Mouse (Mus musculus): ENCODE data around the gene Dppa5a. TPM values are rescaled to one million over a fixed set of nuclear protein-coding genes. Genes with fewer than 3 reads are reported as not detected.
"Not testable (repeated sequence)": the region's sequence is repeated elsewhere in the genome, so short reads cannot be mapped to it uniquely, and the experiment has no call there.

Dppa5a gene
- polyA plus RNA-seq, 1 experiment from 2014 or later = 2.8 TPM

DNA sequence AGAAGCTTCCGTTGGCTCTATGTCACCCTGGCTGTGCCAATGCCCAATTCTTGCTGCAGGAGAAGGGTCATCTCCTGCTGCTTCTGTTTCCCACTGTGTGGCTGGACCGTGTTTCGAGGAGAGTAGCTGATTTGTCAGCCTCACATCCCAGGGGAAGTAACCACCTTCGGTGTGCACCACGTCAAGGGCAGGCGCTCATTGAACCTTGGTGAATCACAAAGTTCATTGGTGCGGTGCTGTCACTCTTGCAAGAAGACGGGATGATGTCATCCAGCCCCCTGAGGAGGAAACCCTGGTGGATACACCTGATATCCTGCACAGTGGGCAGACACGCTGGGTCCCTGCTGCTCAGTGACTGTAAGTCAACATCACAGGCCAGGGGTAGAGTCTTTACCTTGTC lies 24.9 kb downstream of the Dppa5a start:
- H3K4me2 ChIP-seq (ENCODE audit: low read length); DNase-seq (ENCODE audit: low spot score); H3K36me3 ChIP-seq (ENCODE audit: control insufficient read depth, insufficient read depth, low read length); H3K9me3 ChIP-seq (replicated peaks; ENCODE audit: control insufficient read depth, low read length); H3K4me1 ChIP-seq (ENCODE audit: control insufficient read depth, insufficient read depth, low read length); H3K27me3 ChIP-seq (replicated peaks; ENCODE audit: control insufficient read depth, insufficient read depth, low read length); ATAC-seq; H3K9ac ChIP-seq (ENCODE audit: low read length); H3K4me3 ChIP-seq (ENCODE audit: low read depth, low read length); H3K27ac ChIP-seq (ENCODE audit: low read depth, low read length): not testable (repeated sequence)
- WGBS = 88% methylated on average over 9 of the region's 9 CpGs

DNA sequence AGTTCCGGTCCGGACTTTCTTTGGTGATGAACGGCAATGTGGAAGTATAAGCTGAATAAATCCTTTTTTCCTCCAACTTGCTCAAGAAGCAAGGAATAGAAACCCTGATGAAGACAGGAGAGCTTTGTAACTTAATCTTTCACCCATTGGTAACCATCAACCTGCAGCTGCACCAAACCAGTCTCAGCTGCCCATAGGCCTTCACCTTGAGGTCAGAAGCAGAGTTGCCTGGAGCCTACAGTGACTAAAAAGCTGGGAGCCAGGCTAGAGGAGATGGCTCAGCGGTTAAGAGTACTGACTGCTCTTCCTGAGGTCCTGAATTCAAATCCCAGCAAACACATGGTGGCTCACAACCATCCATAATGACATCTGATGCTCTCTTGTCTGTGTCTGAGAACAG lies 25.5 kb downstream of the Dppa5a start:
- H3K36me3 ChIP-seq (ENCODE audit: control insufficient read depth, insufficient read depth, low read length); ATAC-seq; H3K27me3 ChIP-seq (replicated peaks; ENCODE audit: control insufficient read depth, insufficient read depth, low read length); H3K4me2 ChIP-seq (ENCODE audit: low read length); H3K4me1 ChIP-seq (ENCODE audit: control insufficient read depth, insufficient read depth, low read length); H3K27ac ChIP-seq (ENCODE audit: low read depth, low read length); H3K9ac ChIP-seq (ENCODE audit: low read length); DNase-seq (ENCODE audit: low spot score); H3K4me3 ChIP-seq (ENCODE audit: low read depth, low read length); H3K9me3 ChIP-seq (replicated peaks; ENCODE audit: control insufficient read depth, low read length): not testable (repeated sequence)
- WGBS = 91% methylated on average over 4 of the region's 4 CpGs

DNA sequence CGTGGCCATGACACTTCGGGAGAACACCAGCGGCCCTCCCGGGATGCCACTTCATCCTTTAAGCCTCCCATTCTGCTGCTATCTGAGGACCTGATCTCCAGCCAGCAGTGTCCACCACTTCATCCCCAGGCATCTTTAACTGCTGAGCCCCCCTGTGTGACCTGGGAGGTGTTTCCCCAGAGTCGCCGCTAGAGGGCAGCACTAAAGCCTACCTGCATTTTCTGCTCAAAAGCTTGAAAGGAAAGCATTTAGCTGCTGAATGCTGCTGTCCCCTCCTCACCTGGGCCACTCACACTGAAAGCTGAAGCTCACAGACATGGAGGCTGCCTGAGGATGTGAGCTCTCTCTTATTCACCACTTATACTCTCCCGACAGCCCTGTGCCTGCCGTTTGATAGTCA lies 27.7 kb downstream of the Dppa5a start:
- not testable (repeated sequence) for H3K4me3 ChIP-seq (ENCODE audit: low read depth, low read length); H3K27ac ChIP-seq (ENCODE audit: low read depth, low read length); H3K27me3 ChIP-seq (replicated peaks; ENCODE audit: control insufficient read depth, insufficient read depth, low read length); H3K4me2 ChIP-seq (ENCODE audit: low read length); H3K9ac ChIP-seq (ENCODE audit: low read length); H3K9me3 ChIP-seq (replicated peaks; ENCODE audit: control insufficient read depth, low read length); H3K36me3 ChIP-seq (ENCODE audit: control insufficient read depth, insufficient read depth, low read length); H3K4me1 ChIP-seq (ENCODE audit: control insufficient read depth, insufficient read depth, low read length)
- peak; percentile 57 for DNase-seq (ENCODE audit: low spot score)
- ATAC-seq = peak; percentile 37; the same call in 1 of the 2 replicates
- WGBS = 9% methylated on average over 8 of the region's 8 CpGs

DNA sequence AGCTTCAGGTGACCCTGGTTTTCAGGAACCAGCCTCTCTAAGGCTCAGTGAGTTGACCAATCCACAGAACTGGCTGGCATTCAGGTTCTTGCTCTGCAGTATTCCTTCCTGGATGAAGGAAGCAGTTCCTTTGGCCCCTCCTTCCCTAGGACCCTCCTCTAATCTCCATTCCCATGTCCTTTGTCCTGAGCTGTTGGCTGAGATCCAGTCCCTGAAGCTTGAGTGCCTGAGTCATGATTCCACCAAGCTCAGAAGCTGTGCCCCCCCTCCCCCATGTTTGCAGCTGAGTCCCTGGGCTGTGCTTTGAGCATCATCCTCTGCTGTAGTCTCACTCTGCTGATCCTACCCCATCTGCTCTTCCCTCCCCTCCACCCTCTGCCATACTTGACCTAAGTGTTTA lies 30.9 kb downstream of the Dppa5a start:
- not testable (repeated sequence) for ATAC-seq; H3K27ac ChIP-seq (ENCODE audit: low read depth, low read length)

DNA sequence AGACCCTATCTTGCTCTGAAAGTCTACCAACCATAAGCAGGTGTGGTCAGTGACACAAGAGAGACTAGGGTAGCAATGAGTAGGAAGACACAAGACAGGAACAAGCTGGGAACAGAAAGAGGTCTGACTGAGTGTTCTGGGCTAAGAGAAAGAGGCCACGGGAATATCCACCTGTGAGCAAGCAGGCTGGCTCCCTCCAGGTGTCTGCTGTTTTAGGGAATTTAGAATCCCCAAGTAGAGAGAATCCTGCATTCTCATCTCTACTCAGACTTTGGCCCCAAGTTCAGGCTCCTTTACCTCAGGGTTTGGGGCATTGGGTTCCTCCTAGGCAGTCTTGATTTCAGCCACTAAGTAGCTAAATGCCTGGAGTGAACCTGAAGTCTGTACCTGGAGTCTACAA lies 40.7 kb downstream of the Dppa5a start, which contains the start of gene Omt2b:
Gene Omt2b, plus strand, starts transcription at position 301 of the 400 bp plus-strand sequence.
- not testable (repeated sequence) for H3K4me2 ChIP-seq (ENCODE audit: low read length); DNase-seq (ENCODE audit: low spot score); H3K9me3 ChIP-seq (replicated peaks; ENCODE audit: control insufficient read depth, low read length); H3K36me3 ChIP-seq (ENCODE audit: control insufficient read depth, insufficient read depth, low read length); H3K27ac ChIP-seq (ENCODE audit: low read depth, low read length); H3K4me1 ChIP-seq (ENCODE audit: control insufficient read depth, insufficient read depth, low read length); H3K9ac ChIP-seq (ENCODE audit: low read length); H3K4me3 ChIP-seq (ENCODE audit: low read depth, low read length); ATAC-seq; H3K27me3 ChIP-seq (replicated peaks; ENCODE audit: control insufficient read depth, insufficient read depth, low read length)
- WGBS = 83% methylated on average over 1 of the region's 1 CpGs

More for the DNA sequence above, 30.9 kb downstream of the Dppa5a start:
- DNase-seq (ENCODE audit: low spot score) = peak; percentile 34
- not testable (repeated sequence) for H3K4me2 ChIP-seq (ENCODE audit: low read length); H3K36me3 ChIP-seq (ENCODE audit: control insufficient read depth, insufficient read depth, low read length); H3K4me3 ChIP-seq (ENCODE audit: low read depth, low read length); H3K27me3 ChIP-seq (replicated peaks; ENCODE audit: control insufficient read depth, insufficient read depth, low read length); H3K9me3 ChIP-seq (replicated peaks; ENCODE audit: control insufficient read depth, low read length); H3K9ac ChIP-seq (ENCODE audit: low read length); H3K4me1 ChIP-seq (ENCODE audit: control insufficient read depth, insufficient read depth, low read length)

DNA sequence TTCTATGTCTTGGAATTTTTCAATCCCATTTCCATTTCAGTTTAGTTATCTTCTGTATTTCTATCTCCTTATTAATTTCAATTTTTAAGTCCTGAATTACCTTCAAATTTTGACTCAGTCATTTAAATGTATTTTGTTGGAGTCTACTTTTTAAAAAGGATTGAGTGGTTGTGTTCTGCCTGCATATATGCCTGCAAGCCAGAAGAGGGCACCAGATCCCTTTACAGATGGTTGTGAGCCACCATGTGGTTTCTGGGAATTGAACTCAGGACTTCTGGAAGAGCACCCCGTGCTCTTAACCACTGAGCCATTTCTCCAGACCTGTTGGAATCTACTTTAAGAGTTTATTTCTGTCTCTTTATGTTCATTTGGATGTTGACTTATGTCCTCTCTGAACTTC lies 48.5 kb downstream of the Dppa5a start:
- WGBS = 29% methylated on average over 1 of the region's 1 CpGs
- no peak overlapping the region for H3K4me2 ChIP-seq (ENCODE audit: low read length)
- ATAC-seq = no peak
- H3K9me3 ChIP-seq (replicated peaks; ENCODE audit: control insufficient read depth, low read length) = no peaks in the 10 kb centered on the region
- no peak overlapping the region for H3K27ac ChIP-seq (ENCODE audit: low read depth, low read length)
- no peak overlapping the region for H3K4me3 ChIP-seq (ENCODE audit: low read depth, low read length)
- H3K36me3 ChIP-seq (ENCODE audit: control insufficient read depth, insufficient read depth, low read length) = no peaks in the 10 kb centered on the region
- no peaks in the 10 kb centered on the region for H3K27me3 ChIP-seq (replicated peaks; ENCODE audit: control insufficient read depth, insufficient read depth, low read length)
- H3K9ac ChIP-seq (ENCODE audit: low read length) = no peak overlapping the region
- no peaks in the 10 kb centered on the region for H3K4me1 ChIP-seq (ENCODE audit: control insufficient read depth, insufficient read depth, low read length)
- DNase-seq (ENCODE audit: low spot score) = peak; percentile 6

Other genes starting within 250 kb of the Dppa5a start
- 22.2 and 24.1 TPM in 2 replicates for gene Gsta4, start 185.4 kb downstream of the Dppa5a start, polyA plus RNA-seq (2014; fragmentation: Nextera tagmentation; extraction: Ambion mirVana)
- not detected in 2 replicates for gene Gsta1, start 137.5 kb downstream of the Dppa5a start, polyA plus RNA-seq (2014; fragmentation: Nextera tagmentation; extraction: Ambion mirVana)
- not detected in 2 replicates for gene Gm3776, start 111.0 kb downstream of the Dppa5a start, polyA plus RNA-seq (2014; fragmentation: Nextera tagmentation; extraction: Ambion mirVana)
- gene Gm10639, start 78.3 kb downstream of the Dppa5a start, polyA plus RNA-seq (2014; fragmentation: Nextera tagmentation; extraction: Ambion mirVana) = not detected in 2 replicates
- not detected in 2 replicates for gene Omt2a, start 53.4 kb downstream of the Dppa5a start, polyA plus RNA-seq (2014; fragmentation: Nextera tagmentation; extraction: Ambion mirVana)
- not detected in 2 replicates for gene Omt2b, start 40.6 kb downstream of the Dppa5a start, polyA plus RNA-seq (2014; fragmentation: Nextera tagmentation; extraction: Ambion mirVana)
- not detected in 2 replicates for gene Gsta2, start 12.4 kb downstream of the Dppa5a start, polyA plus RNA-seq (2014; fragmentation: Nextera tagmentation; extraction: Ambion mirVana)
- 5.6 and 7.3 TPM in 2 replicates for gene Ooep, start 10.5 kb upstream of the Dppa5a start, polyA plus RNA-seq (2014; fragmentation: Nextera tagmentation; extraction: Ambion mirVana)
- gene Ddx43, start 27.6 kb upstream of the Dppa5a start, polyA plus RNA-seq (2014; fragmentation: Nextera tagmentation; extraction: Ambion mirVana) = 0.08 TPM in 1 of 2 replicates, not detected in the other
- gene Cgas, start 75.1 kb upstream of the Dppa5a start, polyA plus RNA-seq (2014; fragmentation: Nextera tagmentation; extraction: Ambion mirVana) = 0.50 and 0.51 TPM in 2 replicates
- gene Mto1, start 80.0 kb upstream of the Dppa5a start, polyA plus RNA-seq (2014; fragmentation: Nextera tagmentation; extraction: Ambion mirVana) = 23.0 and 25.5 TPM in 2 replicates
- 0.52 and 0.56 TPM in 2 replicates for gene Gm17324, start 80.6 kb upstream of the Dppa5a start, polyA plus RNA-seq (2014; fragmentation: Nextera tagmentation; extraction: Ambion mirVana)
- gene Eef1a1, start 121.0 kb upstream of the Dppa5a start, polyA plus RNA-seq (2014; fragmentation: Nextera tagmentation; extraction: Ambion mirVana) = 4,517 and 5,265 TPM in 2 replicates
- 10.2 and 14.7 TPM in 2 replicates for gene Slc17a5, start 219.9 kb upstream of the Dppa5a start, polyA plus RNA-seq (2014; fragmentation: Nextera tagmentation; extraction: Ambion mirVana)
- gene Cd109, start 247.4 kb upstream of the Dppa5a start, polyA plus RNA-seq (2014; fragmentation: Nextera tagmentation; extraction: Ambion mirVana) = 1.5 and 2.1 TPM in 2 replicates

Data from forebrain, embryonic 14.5 days (tissue).